Mouse (Mus musculus): Measurements from ENCODE around the gene Hivep3. TPM values are rescaled to one million over a fixed set of nuclear protein-coding genes. Genes with fewer than 3 reads are reported as not detected.

Gene Hivep3
- polyA plus RNA-seq, 1 experiment, result 1.7 TPM

- Histone ChIP-seq H3K4me1 (ENCODE audit: control insufficient read depth, insufficient read depth, low read length) (no peaks in the 10 kb centered on the region), H3K27me3 (ENCODE audit: control insufficient read depth, insufficient read depth, low read length) (no peaks in the 10 kb centered on the region), H3K4me3 (ENCODE audit: control insufficient read depth, low read depth, low read length) (no peak overlapping the region), H3K36me3 (ENCODE audit: control insufficient read depth, insufficient read depth, low read length) (no peaks in the 10 kb centered on the region), H3K27ac (ENCODE audit: control insufficient read depth, insufficient read depth, low read depth, low read length) (no peak overlapping the region)
- TF ChIP-seq CTCF (IDR thresholded peaks at IDR 0.05; ENCODE audit: control insufficient read depth, insufficient read depth, insufficient replicate concordance, low read depth, low read length), result no peak
- no peak for TF ChIP-seq POLR2A (IDR thresholded peaks at IDR 0.05; ENCODE audit: control insufficient read depth, low read depth, low read length)
Observed at GRCm38 (mm10) chr4:119784959-119785358, 51.4 kb downstream of the Hivep3 start.

DNA sequence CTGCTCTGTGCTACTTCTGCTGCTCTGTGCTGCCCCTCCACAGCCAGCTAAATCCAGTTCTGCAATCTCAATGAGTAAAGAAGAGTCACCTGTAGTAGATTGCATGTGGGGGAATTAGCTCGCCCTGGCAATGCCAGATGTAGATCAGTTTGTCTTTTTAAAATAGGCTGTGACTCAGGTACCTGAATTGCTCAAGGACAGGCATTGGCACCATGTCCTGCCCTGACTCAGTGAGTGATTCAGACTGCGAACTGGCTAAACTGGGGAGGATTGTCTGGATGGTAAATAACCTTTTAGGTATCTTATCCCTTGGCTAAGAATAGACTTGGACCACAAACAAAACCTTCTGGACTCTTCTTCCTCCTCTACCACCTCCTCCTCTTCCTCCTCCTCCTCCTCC lies 52.7 kb downstream of the Hivep3 start:
- Histone ChIP-seq H3K27ac (ENCODE audit: control insufficient read depth, insufficient read depth, low read depth, low read length) (no peak overlapping the region), H3K4me1 (ENCODE audit: control insufficient read depth, insufficient read depth, low read length) (no peaks in the 10 kb centered on the region), H3K27me3 (ENCODE audit: control insufficient read depth, insufficient read depth, low read length) (no peaks in the 10 kb centered on the region), H3K4me3 (ENCODE audit: control insufficient read depth, low read depth, low read length) (no peak overlapping the region), H3K36me3 (ENCODE audit: control insufficient read depth, insufficient read depth, low read length) (no peaks in the 10 kb centered on the region)
- TF ChIP-seq CTCF (IDR thresholded peaks at IDR 0.05; ENCODE audit: control insufficient read depth, insufficient read depth, insufficient replicate concordance, low read depth, low read length) (no peak), POLR2A (IDR thresholded peaks at IDR 0.05; ENCODE audit: control insufficient read depth, low read depth, low read length) (no peak)

DNA sequence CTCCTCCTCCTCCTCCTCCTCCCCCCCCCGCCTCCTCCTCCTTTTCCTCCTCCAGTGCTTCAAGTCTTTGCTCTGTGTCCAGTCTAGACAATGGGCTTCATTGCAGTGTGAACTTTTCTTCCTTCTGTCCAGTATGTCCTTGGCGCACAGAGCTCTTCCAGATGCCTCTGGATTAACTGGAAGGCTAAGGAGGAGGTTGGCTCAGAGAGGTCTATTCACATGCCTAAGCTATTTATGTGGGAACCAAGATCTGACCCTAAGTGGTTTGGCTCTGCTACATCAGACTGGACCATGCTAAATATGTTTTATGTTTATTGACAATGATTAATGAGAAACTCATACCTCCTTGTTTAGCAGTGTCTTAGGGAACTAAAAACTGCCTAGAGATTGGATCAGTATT lies 53.1 kb downstream of the Hivep3 start:
- Histone ChIP-seq H3K36me3 (ENCODE audit: control insufficient read depth, insufficient read depth, low read length) (no peaks in the 10 kb centered on the region), H3K4me1 (ENCODE audit: control insufficient read depth, insufficient read depth, low read length) (no peaks in the 10 kb centered on the region), H3K4me3 (ENCODE audit: control insufficient read depth, low read depth, low read length) (no peak overlapping the region), H3K27ac (ENCODE audit: control insufficient read depth, insufficient read depth, low read depth, low read length) (no peak overlapping the region), H3K27me3 (ENCODE audit: control insufficient read depth, insufficient read depth, low read length) (no peaks in the 10 kb centered on the region)
- TF ChIP-seq POLR2A (IDR thresholded peaks at IDR 0.05; ENCODE audit: control insufficient read depth, low read depth, low read length), result no peak
- no peak for TF ChIP-seq CTCF (IDR thresholded peaks at IDR 0.05; ENCODE audit: control insufficient read depth, insufficient read depth, insufficient replicate concordance, low read depth, low read length)

DNA sequence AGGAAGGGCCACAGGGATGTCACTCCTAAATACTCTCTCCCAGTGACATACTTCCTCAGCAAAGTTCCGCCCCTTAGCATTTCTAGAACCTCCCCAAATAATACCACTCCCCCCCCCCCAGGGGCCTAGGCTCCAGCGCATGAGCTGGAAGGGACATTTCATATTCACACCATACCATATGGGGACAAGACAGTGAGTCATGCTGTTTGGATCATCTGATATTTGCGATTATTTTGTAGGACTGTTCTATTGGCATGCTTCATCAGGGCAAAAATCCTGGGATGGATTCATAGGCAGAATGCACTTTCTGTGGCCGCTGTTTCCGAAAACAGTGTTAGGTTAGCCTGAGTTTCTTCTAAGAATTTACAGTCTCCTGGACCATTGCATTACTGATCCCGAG lies 55.2 kb downstream of the Hivep3 start:
- H3K36me3 ChIP-seq (ENCODE audit: control insufficient read depth, insufficient read depth, low read length), result no peaks in the 10 kb centered on the region

DNA sequence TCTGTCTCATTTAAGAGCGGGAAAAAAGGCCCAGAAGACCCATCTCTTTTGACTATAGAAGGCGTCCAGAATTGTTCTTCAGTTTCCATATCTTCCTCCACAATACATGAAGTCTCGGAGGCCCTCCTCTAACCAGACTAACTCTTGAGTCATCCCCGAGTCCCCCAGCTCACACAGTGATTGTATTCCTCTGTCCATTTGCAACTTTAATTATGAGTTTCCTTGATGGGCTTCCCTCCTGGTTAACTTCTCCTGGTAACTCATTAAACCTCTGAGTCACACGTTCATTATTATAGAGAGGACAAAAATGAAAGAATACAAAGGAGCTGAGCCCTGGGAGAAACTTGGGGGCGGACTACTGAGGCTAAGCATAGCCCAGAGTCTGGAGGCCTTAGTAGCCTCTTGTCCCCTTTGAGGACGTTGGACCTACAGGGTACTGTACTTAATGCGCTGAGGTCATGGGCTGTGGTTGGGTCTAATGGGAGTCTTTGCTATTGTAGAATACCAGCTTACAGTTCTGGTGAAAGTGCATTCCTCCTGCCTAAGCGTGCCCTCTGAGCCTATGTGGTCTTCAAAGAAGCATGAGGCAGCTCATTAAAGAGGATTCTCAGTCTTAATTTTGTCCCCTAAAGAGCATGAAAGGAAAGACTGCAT lies 56.0 kb downstream of the Hivep3 start:
- TF ChIP-seq CTCF (IDR thresholded peaks at IDR 0.05; ENCODE audit: control insufficient read depth, insufficient read depth, insufficient replicate concordance, low read depth, low read length) (no peak), POLR2A (IDR thresholded peaks at IDR 0.05; ENCODE audit: control insufficient read depth, low read depth, low read length) (no peak)
- Histone ChIP-seq H3K27me3 (ENCODE audit: control insufficient read depth, insufficient read depth, low read length) (no peaks in the 10 kb centered on the region), H3K36me3 (ENCODE audit: control insufficient read depth, insufficient read depth, low read length) (no peaks in the 10 kb centered on the region), H3K4me3 (ENCODE audit: control insufficient read depth, low read depth, low read length) (no peak overlapping the region), H3K27ac (ENCODE audit: control insufficient read depth, insufficient read depth, low read depth, low read length) (no peak overlapping the region), H3K4me1 (ENCODE audit: control insufficient read depth, insufficient read depth, low read length) (no peaks in the 10 kb centered on the region)

More for the DNA sequence above, 55.2 kb downstream of the Hivep3 start:
- H3K4me1 ChIP-seq (ENCODE audit: control insufficient read depth, insufficient read depth, low read length), result no peaks in the 10 kb centered on the region
- H3K27ac ChIP-seq (ENCODE audit: control insufficient read depth, insufficient read depth, low read depth, low read length), result no peak overlapping the region
- H3K27me3 ChIP-seq (ENCODE audit: control insufficient read depth, insufficient read depth, low read length), result no peaks in the 10 kb centered on the region
- no peak overlapping the region for H3K4me3 ChIP-seq (ENCODE audit: control insufficient read depth, low read depth, low read length)
- TF ChIP-seq CTCF (IDR thresholded peaks at IDR 0.05; ENCODE audit: control insufficient read depth, insufficient read depth, insufficient replicate concordance, low read depth, low read length) (no peak), POLR2A (IDR thresholded peaks at IDR 0.05; ENCODE audit: control insufficient read depth, low read depth, low read length) (no peak)

- H3K4me1 ChIP-seq (ENCODE audit: control insufficient read depth, insufficient read depth, low read length), result no peaks in the 10 kb centered on the region
- no peak overlapping the region for H3K4me3 ChIP-seq (ENCODE audit: control insufficient read depth, low read depth, low read length)
- no peaks in the 10 kb centered on the region for H3K36me3 ChIP-seq (ENCODE audit: control insufficient read depth, insufficient read depth, low read length)
- TF ChIP-seq POLR2A (IDR thresholded peaks at IDR 0.05; ENCODE audit: control insufficient read depth, low read depth, low read length) (no peak), CTCF (IDR thresholded peaks at IDR 0.05; ENCODE audit: control insufficient read depth, insufficient read depth, insufficient replicate concordance, low read depth, low read length) (no peak)
- no peak overlapping the region for H3K27ac ChIP-seq (ENCODE audit: control insufficient read depth, insufficient read depth, low read depth, low read length)
- no peaks in the 10 kb centered on the region for H3K27me3 ChIP-seq (ENCODE audit: control insufficient read depth, insufficient read depth, low read length)
Observed at GRCm38 (mm10) chr4:119798891-119799290, 65.3 kb downstream of the Hivep3 start.

DNA sequence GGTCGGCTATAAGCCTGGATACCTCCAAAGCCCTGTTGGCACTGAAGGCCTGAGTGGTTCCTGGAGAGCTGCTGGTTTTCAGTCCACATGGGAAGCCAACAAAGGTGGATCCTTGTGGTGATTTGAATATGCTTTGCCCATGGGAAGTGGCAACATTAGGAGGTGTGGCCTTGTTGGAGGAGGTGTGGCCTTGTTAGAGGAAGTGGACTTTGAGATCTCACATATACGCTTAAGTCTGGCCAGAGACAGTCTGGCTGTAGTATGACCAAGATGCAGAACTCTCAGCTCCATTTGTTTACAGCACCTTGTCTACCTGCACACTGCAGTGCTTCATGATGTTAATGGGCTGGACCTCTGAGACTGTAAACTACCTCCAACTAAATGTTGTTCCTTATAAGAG lies 73.0 kb downstream of the Hivep3 start:
- TF ChIP-seq POLR2A (IDR thresholded peaks at IDR 0.05; ENCODE audit: control insufficient read depth, low read depth, low read length) (no peak), CTCF (IDR thresholded peaks at IDR 0.05; ENCODE audit: control insufficient read depth, insufficient read depth, insufficient replicate concordance, low read depth, low read length) (no peak)
- H3K4me3 ChIP-seq (ENCODE audit: control insufficient read depth, low read depth, low read length), result no peak overlapping the region
- H3K27ac ChIP-seq (ENCODE audit: control insufficient read depth, insufficient read depth, low read depth, low read length), result no peak overlapping the region
- no peaks in the 10 kb centered on the region for H3K4me1 ChIP-seq (ENCODE audit: control insufficient read depth, insufficient read depth, low read length)
- no peaks in the 10 kb centered on the region for H3K36me3 ChIP-seq (ENCODE audit: control insufficient read depth, insufficient read depth, low read length)
- H3K27me3 ChIP-seq (ENCODE audit: control insufficient read depth, insufficient read depth, low read length), result no peaks in the 10 kb centered on the region
